Mouse (Mus musculus): ENCODE data around the gene Anks1b.

The Anks1b gene

DNA sequence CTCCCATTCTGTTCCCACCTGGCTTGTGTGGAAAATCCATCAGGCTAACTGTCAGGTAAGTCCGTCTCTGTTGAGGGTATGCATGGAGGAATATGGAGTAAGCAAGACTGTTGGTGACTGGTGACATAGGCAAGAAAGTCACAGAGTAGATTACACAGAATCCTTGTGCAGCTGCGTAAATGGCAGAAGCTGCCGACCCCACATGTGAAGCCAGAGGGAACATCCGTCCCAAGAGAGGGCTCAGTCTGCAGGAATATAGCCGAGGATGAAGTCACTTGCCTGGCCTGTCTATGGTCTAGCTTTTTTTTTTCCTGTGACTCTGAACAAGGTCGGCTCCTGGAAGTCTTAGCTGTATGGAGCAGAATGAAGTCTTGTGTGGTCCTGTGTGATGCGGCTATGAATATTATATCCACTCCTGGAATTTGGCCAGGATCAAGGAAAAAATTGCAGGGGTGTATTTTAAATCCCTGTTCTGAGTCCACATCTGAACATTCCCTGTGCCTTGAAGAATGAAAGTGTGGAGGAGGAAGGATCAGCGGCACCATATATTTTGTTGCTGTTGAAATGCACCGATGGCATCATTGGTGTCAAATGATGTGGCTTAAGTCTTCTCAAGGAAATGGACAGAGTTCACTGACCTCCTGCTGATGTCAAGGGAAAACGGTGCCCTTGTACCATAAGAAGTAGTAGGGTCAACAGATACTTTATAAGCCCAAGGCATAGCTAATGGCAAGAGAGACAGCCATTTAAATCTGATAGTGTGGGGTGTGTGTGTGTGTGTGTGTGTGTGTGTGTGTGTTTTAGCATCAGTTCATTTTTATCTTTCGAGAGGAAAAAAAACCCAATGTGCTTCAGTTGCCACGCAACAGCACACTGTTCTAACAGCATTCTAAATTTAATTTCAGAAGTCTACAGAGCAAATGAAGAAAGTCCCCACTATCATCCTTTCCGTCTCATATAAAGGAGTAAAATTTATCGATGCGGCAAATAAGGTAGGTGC lies 1067.5 kb downstream of the Anks1b start:
- no peak for TF ChIP-seq GATA4 (IDR thresholded peaks at IDR 0.05; ENCODE audit: insufficient replicate concordance, low read length)

DNA sequence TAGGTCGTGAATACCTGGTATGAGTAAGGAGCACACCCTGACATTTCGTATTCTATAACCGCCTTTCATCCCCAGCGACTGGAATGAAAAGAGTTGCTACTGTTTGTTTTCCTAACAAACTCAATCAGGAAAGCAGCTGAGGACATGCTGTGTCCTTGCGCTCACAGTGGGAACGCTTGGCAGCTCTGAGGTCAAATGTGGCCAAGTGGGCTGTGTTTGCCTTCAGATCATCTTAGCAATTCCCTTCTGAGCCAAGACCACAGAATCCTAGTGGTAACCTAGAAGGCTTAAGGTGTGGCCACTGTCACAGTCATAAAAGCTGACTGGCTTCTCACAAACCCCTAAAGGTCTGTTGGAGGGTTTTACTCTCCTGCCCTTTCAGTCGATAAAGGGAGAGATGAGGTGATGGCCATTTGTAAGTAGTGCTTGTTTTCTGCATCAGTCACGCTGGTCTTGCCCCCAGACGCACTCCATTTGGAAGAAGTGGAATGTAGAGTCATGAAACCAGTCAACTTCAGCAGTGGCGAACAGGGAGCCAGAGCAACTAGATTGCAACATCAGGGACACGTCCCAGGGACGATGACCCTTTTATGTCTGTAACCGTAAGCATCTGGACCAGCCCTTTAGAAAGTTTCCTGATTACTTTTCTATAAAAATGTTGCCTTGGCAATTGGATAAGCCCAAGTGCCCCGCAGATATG lies 1068.8 kb downstream of the Anks1b start:
- TF ChIP-seq GATA4 (IDR thresholded peaks at IDR 0.05; ENCODE audit: insufficient replicate concordance, low read length) = no peak

DNA sequence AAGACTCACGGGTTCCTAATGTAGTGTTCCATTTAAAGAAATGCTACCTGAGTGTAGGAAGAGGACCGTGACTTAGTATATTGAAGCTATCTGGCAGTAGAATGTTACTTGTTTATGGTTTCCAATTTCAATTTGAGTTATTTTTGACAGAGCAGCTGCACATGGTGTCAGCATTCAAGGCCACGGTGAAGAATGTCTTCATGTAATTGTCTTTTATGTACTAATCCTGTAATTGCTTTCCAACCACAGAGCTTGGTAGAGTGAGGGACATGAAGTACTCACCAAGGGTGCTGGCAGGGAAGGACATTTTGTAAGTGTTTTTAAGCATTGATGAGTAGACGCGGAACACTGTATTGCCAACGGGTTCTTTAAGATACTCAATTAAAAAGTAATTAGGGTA lies 1073.7 kb downstream of the Anks1b start:
- no peak for TF ChIP-seq GATA4 (IDR thresholded peaks at IDR 0.05; ENCODE audit: insufficient replicate concordance, low read length)

DNA sequence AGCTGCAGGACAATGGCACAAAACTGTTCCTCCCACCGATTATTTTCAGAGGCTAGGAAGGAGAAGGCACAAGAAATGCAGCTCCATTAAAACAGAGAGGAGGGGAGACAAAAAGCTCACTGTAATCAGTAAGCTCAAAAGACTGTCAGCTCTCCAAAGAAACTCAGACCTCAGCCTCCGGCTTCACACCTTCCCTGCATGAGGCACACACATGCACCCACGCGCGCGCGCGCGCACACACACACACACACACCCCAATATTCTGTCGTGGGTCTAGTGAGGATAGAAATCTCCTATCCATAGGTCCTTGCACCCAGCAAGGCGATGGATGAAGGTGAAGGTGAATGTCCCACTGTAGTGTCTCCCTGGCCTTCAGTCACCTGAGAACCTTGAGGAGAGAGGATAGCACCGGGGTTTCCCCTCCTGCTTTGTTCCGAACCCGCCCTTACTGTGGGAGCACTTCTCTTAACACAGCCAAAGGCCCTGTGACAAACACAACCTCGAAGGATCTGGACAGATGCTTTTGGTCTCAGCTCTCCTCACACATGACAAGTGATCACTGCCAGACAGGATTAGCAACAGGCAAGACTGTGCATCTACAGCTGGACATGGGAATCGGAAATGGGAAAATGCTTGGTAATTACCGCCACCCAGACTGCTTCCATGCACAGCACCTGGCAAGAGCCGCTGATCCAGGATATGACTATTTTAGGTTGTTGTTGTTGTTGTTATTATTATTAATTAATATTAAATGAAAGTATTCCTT lies 1074.5 kb downstream of the Anks1b start:
- TF ChIP-seq GATA4 (IDR thresholded peaks at IDR 0.05; ENCODE audit: insufficient replicate concordance, low read length) = no peak

DNA sequence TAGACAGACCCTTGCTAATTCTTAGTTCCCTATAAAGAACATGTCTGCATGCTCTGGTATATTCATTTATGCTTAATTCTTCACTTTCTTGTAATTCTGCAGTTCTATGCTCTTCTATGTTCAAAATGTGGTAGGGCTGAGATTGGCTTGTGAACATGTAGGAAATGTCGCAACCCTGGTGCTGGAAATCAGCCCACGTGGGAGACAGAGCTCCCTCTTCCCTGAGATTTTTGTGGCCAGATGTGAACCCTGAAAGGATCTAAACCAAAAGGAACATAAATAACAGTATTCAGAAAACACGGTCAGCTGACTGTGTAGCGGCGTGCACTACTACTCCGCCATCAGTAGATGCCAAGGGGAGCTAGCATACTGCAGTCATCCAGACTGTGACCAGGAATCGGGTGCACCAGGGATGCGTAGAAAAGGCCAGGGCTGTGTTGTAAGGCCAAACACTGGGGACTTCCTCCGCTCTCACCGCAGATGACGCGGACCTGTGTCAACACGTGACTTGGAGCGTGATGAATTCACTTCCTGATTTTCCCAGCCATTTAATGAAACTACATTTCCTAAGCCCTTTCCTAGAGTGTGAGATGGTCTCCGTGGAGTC lies 1079.9 kb downstream of the Anks1b start:
- no peak for TF ChIP-seq GATA4 (IDR thresholded peaks at IDR 0.05; ENCODE audit: insufficient replicate concordance, low read length)

DNA sequence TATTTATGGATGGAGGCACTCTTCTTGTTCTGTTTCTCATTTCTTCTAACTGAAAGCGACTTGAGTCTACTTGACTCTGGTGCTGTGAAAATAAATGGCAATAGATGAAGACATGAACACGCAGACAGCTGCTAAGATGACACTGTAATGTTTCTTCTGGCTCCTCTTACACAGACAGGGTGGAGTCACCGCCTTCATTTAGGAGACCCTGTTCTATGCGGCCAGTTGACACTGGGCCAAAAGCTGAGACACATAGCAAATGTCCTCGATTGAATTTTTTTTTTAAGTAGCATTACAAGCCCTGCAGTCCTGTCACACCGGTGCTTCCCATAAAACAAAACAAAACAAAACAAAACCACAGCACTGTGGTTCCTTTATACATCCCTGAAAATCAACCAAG lies 1080.5 kb downstream of the Anks1b start:
- TF ChIP-seq GATA4 (IDR thresholded peaks at IDR 0.05; ENCODE audit: insufficient replicate concordance, low read length) = no peak

DNA sequence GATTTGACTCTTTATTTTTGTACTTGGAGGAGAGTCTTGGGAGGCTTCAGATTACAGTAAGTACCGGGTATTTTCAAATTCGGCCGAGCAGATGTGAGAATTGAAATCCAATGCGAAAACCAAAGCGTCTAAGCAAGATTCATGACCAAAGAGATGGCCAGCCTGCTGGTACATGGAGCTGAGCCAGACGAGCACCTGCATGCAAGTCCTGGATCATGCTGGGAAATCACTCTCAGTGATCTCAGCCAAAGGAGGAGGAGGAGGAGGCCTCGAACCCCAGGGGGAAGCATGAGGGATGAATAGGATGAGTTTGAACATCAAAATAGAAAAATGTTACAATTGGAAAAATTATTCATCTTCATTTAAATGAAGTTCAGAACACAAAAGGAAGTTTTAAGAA lies 1087.1 kb downstream of the Anks1b start:
- TF ChIP-seq GATA4 (IDR thresholded peaks at IDR 0.05; ENCODE audit: insufficient replicate concordance, low read length) = no peak

DNA sequence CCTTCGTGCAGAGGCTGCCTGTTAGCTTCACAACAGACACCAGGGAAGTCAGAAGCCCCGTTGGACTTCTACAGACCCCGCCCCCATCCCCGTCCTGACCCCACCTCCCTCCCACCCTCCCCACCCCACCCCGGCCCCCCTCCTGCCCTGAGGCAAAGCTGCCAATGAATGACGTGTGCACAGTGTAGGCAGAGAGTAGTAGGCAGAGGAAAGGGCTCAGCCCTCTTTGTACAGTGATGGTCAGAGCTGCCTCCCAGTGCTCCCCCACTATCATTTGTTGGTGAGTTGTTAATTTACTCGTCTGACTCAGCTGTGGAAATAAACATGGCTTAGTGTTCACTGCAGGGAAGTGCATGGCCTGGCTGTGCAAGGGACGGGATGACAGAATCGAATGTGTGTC lies 1091.2 kb downstream of the Anks1b start:
- no peak for TF ChIP-seq GATA4 (IDR thresholded peaks at IDR 0.05; ENCODE audit: insufficient replicate concordance, low read length)

DNA sequence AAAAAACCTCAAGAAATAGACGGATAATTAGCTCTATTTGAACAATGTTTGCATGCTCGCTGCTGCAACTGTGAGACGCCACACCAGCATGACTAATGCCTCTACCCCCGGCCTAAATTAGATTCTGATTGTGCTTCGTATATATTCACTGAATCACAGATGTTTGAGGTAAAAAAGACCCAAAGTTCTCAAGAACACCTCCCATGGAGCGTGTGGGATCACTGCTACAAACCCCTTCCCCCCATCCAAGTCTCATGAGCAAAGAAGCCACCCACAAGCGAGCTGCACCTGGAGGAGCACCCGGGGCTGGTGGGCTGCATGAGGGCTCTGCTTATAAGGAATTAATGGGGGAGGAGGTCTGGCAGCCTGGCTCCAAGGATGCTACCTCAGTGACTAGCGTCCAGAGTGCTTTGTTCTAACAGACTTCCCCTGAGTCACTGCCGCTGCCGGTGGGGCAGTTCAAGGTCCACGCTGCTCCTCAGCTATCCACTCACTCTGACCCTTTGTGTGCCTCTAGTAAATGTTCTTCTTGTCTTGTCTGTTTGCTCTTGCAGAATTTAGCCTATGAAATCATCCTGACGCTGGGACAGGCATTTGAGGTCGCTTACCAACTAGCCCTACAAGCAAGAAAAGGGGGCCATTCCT lies 1092.5 kb downstream of the Anks1b start:
- no peak for TF ChIP-seq GATA4 (IDR thresholded peaks at IDR 0.05; ENCODE audit: insufficient replicate concordance, low read length)

DNA sequence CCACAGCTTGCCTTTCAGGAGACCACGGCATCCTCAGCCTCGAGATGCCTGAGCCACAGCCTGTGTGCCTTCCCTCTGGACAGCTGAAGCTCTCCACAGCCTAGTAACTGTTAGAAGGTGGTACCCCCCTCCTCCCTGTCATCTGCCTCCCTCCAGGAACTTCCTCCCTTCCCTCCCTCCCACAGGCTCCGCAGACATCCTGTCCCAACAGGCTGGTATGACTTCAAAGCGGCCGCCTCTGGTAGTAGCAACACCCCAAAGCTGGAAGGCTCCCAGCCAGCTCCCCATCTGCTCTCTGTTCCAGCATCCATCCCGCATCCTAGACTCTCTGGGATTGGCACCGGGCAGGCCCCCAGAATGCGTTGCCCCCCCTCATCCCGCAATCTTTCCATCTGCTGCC lies 1093.5 kb downstream of the Anks1b start:
- TF ChIP-seq GATA4 (IDR thresholded peaks at IDR 0.05; ENCODE audit: insufficient replicate concordance, low read length) = no peak

DNA sequence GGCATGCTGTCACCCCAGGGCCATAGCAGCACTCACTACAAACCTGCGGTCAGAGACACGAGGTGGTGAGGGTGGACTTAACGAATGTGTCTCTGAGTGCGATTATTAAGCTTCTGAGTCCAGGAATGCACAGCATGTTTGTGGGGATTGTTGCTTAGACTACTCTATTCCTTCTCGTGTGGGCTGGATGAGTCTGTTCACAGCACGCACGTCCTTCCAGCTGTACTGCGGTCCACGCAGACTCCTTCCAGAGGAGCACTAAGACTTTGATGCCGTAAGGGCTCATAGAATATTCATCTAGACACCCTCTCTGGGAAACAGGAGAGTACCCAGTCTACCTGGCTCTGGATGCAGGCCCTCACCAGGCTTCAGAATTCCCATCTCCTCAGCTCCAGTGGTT lies 1094.9 kb downstream of the Anks1b start:
- no peak for TF ChIP-seq GATA4 (IDR thresholded peaks at IDR 0.05; ENCODE audit: insufficient replicate concordance, low read length)

DNA sequence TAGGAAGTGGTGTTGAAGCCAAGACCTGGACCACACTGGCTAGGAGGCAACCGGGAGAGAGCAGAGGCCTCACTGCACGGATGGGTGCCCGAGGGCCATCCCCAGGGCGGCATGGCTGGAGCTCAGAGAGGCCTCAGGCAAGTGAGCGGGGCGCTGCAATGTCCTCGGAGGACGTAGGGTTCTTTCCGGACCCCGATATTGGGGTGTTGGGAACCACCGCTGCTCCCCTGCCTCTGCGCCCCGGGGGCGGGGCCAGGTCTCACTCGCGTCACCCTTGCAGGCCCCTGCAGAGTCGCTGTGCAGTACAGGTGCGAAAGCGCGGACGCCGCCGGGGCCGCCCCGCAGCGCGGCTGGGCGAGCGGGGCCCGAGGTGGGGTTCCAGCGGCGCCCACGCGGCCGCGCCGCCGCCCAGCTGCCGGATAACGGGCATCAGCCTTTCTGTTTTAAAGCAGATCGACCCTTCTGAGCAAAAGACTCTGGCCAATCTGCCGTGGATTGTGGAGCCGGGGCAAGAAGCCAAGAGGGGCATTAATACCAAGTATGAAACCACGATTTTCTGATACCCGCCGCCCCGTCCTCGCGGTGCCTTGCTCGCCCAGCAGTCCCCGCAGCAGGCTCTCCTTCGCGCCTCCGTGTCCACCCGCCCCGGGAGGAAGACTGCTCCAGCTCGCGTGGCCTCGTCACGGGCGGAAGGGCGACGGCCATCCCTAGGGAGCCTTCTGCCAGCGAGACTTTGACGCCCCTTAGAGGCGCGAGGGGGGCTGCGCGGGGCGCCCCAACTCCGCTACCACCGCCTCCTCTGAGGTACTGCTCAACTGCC lies 1096.3 kb downstream of the Anks1b start:
- TF ChIP-seq GATA4 (IDR thresholded peaks at IDR 0.05; ENCODE audit: insufficient replicate concordance, low read length) = no peak

DNA sequence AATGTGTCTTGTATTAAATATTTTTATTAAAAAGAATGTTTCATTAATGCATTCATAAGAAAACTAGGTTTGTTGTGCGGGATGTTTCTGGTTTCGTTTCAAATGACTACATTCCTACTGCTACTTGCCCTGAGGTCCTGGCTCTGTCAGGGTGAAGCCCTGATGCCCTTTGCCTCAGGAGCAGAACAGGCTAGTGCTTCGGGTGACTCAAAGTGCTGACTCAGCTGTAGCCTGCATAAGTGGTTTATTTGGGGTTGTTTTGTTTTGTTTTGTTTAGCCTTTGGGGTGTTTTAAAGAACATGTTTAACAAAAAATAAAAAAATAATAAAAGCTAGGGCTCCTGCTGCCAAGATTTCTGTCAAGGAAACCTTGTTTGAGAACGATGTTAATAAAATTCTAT lies 1097.3 kb downstream of the Anks1b start:
- no peak for TF ChIP-seq GATA4 (IDR thresholded peaks at IDR 0.05; ENCODE audit: insufficient replicate concordance, low read length)

DNA sequence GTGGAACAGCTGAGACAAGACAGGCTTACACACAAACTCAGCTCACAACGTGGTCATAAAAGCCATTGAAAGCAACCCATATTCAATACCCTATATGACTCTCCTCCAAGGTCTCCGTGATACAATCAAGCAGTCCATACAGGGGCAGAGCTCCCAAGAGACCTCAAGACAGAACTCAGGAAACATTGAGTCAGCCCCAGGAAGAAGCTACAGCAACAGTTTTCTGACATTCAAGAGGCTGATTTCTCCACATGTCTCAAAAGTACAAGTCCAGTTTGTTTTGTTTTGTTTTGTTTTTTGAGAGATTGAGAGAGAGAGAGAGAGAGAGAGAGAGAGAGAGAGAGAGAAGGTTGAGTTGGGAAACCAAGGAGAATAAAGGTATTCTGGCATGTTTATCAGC lies 1100.8 kb downstream of the Anks1b start:
- no peak for TF ChIP-seq GATA4 (IDR thresholded peaks at IDR 0.05; ENCODE audit: insufficient replicate concordance, low read length)

All from liver, adult (tissue).